Mouse (Mus musculus) ovary, adult 2 months (tissue): ENCODE data around the gene Mipol1. TPM values are rescaled to one million over a fixed set of nuclear protein-coding genes. Genes with fewer than 3 reads are reported as not detected.

Source experiments
- polyA plus RNA-seq: library from polyadenylated mRNA; depleted of rRNA; stranded (reverse); fragments of >200 nt; gene quantifications from 2 replicates; pipeline ENCODE4 v1.2.3, GENCODE M21; 2012; rRNA removed

The Mipol1 gene
- 2.8 and 3.3 TPM in 2 replicates for polyA plus RNA-seq

DNA sequence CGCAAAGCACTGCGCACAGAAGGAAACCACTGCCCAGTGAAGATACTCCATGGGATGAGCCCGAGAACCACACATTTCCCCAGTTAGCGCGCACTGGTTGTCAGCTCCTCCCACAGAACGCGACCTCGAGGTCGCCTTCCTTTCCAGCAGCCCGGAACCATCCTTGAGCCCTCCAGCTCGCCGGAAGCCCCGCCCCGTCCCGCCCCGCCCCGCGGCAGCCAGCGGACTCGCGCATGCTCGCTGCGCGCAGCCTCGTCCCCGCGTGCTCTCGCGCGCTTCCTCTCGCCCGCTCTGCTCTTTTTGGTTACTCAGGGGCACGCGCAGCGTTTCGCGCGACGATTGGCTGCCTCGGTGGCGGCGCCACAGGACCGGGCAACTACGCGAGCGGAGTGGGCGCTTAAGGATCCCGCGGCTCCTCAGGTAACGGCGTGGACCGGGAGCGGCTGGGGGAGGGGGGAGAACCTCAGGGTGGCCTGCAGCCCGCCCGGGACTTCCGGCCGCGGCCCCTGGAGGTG lies at the start of gene Mipol1, which contains the start of gene Prps1l3:
Mipol1 (plus strand) TSS at position 236 of the 515 bp plus-strand sequence.
Prps1l3 (plus strand) TSS at position 221 of the 515 bp plus-strand sequence.

DNA sequence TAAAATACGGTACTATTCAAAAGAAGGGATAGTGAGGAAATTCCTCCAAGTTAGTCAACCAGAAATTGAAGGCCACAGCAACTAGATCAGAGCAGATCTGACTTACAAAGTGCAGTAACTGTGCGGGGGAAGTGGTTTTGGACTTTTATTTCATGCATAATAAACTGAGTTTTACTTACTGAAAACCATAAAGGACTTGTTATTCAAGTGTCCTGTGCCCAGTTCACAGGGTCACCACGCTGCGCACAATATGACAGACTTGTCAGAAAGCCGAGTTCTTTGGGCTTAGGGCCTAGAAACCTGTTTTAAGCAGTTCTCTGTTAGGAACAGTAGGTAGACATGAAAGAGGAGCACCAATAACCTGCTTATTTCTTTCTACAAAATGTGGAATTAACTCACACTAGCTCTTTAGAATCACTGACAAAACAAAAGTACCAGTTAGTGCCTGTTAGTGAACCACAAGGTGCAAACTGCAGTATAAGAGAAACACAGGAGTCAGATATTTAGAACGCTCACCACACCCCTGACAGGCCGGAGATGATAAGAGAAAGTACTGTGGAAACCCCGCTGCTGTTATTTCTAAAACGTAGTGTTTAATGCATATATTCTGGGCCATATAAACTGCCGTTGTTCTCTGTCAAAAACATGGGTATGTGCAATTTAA lies 32.7 kb upstream of the Mipol1 start, which contains the start of gene Slc25a21:
Slc25a21 (minus strand) TSS at position 110 of the 664 bp plus-strand sequence.

Other genes with a start within 250 kb of the Mipol1 start
- 0.17 TPM in 1 of 2 replicates, not detected in the other for gene Slc25a21, start 33.0 kb upstream of the Mipol1 start, polyA plus RNA-seq
- 18.8 and 19.9 TPM in 2 replicates for gene Prps1l3, start within 50 bp of the Mipol1 start, polyA plus RNA-seq